8 mouse cellular contexts compared by ENCODE assay signal in genomic region chr8:122720070-122720729, GRCm38 (mm10). TPM values are rescaled to one million over a fixed set of nuclear protein-coding genes. Genes with fewer than 3 reads are reported as not detected.
DNase-seq lines count a peak whose midpoint lies in the region; ATAC-seq and TF ChIP-seq lines count a peak whose summit lies in the region.

No protein-coding gene starts in this region.

- H3K36me3 ChIP-seq in heart, embryonic 13.5 days: no peaks in the 10 kb centered on the region
- no peaks in the 10 kb centered on the region for H3K36me3 ChIP-seq in limb, embryonic 14.5 days (ENCODE audit: control insufficient read depth, insufficient read depth, low read length)
- no peaks in the 10 kb centered on the region for H3K36me3 ChIP-seq in midbrain, embryonic 12.5 days

- TF ChIP-seq POLR2A in limb, embryonic 14.5 days (IDR thresholded peaks at IDR 0.05; ENCODE audit: borderline replicate concordance, extremely low read depth, insufficient read depth, insufficient read length): no peak

- H3K9me3 ChIP-seq in heart, embryonic 13.5 days: no peaks in the 10 kb centered on the region
- H3K9me3 ChIP-seq in limb, embryonic 14.5 days (ENCODE audit: control insufficient read depth, low read length): no peaks in the 10 kb centered on the region
- no peaks in the 10 kb centered on the region for H3K9me3 ChIP-seq in midbrain, embryonic 12.5 days

- peaks cover 85% of the 10 kb centered on the region for H3K27me3 ChIP-seq in heart, embryonic 13.5 days (replicated peaks)
- peaks cover 4% of the 10 kb centered on the region; the same call in 1 of the 2 replicates for H3K27me3 ChIP-seq in limb, embryonic 14.5 days (ENCODE audit: control insufficient read depth, insufficient read depth, low read length)
- H3K27me3 ChIP-seq in midbrain, embryonic 12.5 days: peaks cover 19% of the 10 kb centered on the region

- H3K27ac ChIP-seq in heart, embryonic 13.5 days (replicated peaks): peak overlapping the region; percentile 79
- no peak overlapping the region for H3K27ac ChIP-seq in limb, embryonic 14.5 days (replicated peaks; ENCODE audit: low read depth, low read length)
- peak overlapping the region; percentile 85 for H3K27ac ChIP-seq in midbrain, embryonic 12.5 days (replicated peaks)

- peak; percentile 63 to 68 for DNase-seq in heart, adult 18-20 months
- no peak for DNase-seq in heart, adult 8-10 months (ENCODE audit: low spot score)
- peak; percentile 60 for DNase-seq in brain, adult 2 months (ENCODE audit: low read depth, low spot score)
- no peak for DNase-seq in limb, embryonic 14.5 days (ENCODE audit: low spot score)
- DNase-seq in thymus, postnatal 36 days: peak; percentile 58 to 66
- DNase-seq in layer of hippocampus, postnatal 36 days: no peak

- 2% methylated on average over 25 of the region's 25 CpGs for WGBS in heart, embryonic 13.5 days
- WGBS in limb, embryonic 14.5 days: 17% methylated on average over 25 of the region's 25 CpGs
- 13% methylated on average over 25 of the region's 25 CpGs for WGBS in midbrain, embryonic 12.5 days

- H3K4me2 ChIP-seq in heart, embryonic 13.5 days: peak overlapping the region; percentile 63
- 0 out of 2 replicates have a peak overlapping the region, but pooled peaks have one; percentile 24 for H3K4me2 ChIP-seq in limb, embryonic 14.5 days (replicated peaks; ENCODE audit: low read depth, low read length, severe bottlenecking)
- peak overlapping the region; percentile 42 for H3K4me2 ChIP-seq in midbrain, embryonic 12.5 days (replicated peaks)

- peaks cover 48% of the 10 kb centered on the region for H3K4me1 ChIP-seq in heart, embryonic 13.5 days
- H3K4me1 ChIP-seq in limb, embryonic 14.5 days (ENCODE audit: control insufficient read depth, insufficient read depth, low read length): no peaks in the 10 kb centered on the region
- peaks cover 20% of the 10 kb centered on the region for H3K4me1 ChIP-seq in midbrain, embryonic 12.5 days

- peak overlapping the region; percentile 39; the same call in 1 of the 2 replicates for H3K9ac ChIP-seq in heart, embryonic 13.5 days
- H3K9ac ChIP-seq in limb, embryonic 14.5 days (ENCODE audit: low read depth, low read length, severe bottlenecking): no peak overlapping the region
- H3K9ac ChIP-seq in midbrain, embryonic 12.5 days (replicated peaks): no peak overlapping the region; the same call in 1 of the 2 replicates

- peak; percentile 68 for ATAC-seq in heart, embryonic 13.5 days (ENCODE audit: extremely low read depth, insufficient number of reproducible peaks, low FRiP score, low TSS enrichment)
- ATAC-seq in limb, embryonic 14.5 days (ENCODE audit: low FRiP score, low read depth): no peak
- peak; percentile 75 for ATAC-seq in midbrain, embryonic 12.5 days (ENCODE audit: low FRiP score, low read depth)

- H3K4me3 ChIP-seq in heart, embryonic 13.5 days: peak overlapping the region; percentile 22
- no peak overlapping the region for H3K4me3 ChIP-seq in limb, embryonic 14.5 days (replicated peaks; ENCODE audit: low read length)
- peak overlapping the region; percentile 21 for H3K4me3 ChIP-seq in midbrain, embryonic 12.5 days

RNA-seq across cellular contexts. Expression of gene Cbfa2t3, which starts 21.3 kb away (rescaled TPM):
- 10 to 100 TPM; 18.7 to 20.4 TPM for total RNA-seq in heart, adult 18-20 months (2021)
- 10 to 100 TPM; 15.1 to 22.1 (median 18.2) TPM for total RNA-seq in heart, adult 8-10 months (2022)
- 4.2 and 4.8 TPM in 2 replicates for polyA plus RNA-seq in heart, embryonic 13.5 days (2015; fragmentation: Nextera tagmentation; extraction: Ambion mirVana)
- 6.1 and 7.2 TPM in 2 replicates for polyA plus RNA-seq in limb, embryonic 14.5 days (2012; rRNA removed)
- 6.0 and 6.1 TPM in 2 replicates for polyA plus RNA-seq in limb, embryonic 14.5 days (2014; fragmentation: Nextera tagmentation; extraction: Ambion mirVana)
- polyA plus RNA-seq in midbrain, embryonic 12.5 days (2016; fragmentation: Nextera tagmentation; extraction: Ambion mirVana): 12.9 and 14.5 TPM in 2 replicates
- total RNA-seq in layer of hippocampus, postnatal 36 days (2021): 10 to 100 TPM; 47.2 to 50.2 TPM

RNA-seq across cellular contexts. Expression of gene Acsf3, which starts 55.1 kb away (rescaled TPM):
- 10 to 100 TPM; 32.3 to 35.1 TPM for total RNA-seq in heart, adult 18-20 months (2021)
- total RNA-seq in heart, adult 8-10 months (2022): 10 to 100 TPM; 35.2 to 36.2 (median 35.3) TPM
- polyA plus RNA-seq in heart, embryonic 13.5 days (2015; fragmentation: Nextera tagmentation; extraction: Ambion mirVana): 14.3 and 15.4 TPM in 2 replicates
- polyA plus RNA-seq in limb, embryonic 14.5 days (2012; rRNA removed): 19.1 and 20.3 TPM in 2 replicates
- polyA plus RNA-seq in limb, embryonic 14.5 days (2014; fragmentation: Nextera tagmentation; extraction: Ambion mirVana): 15.4 and 19.4 TPM in 2 replicates
- polyA plus RNA-seq in midbrain, embryonic 12.5 days (2016; fragmentation: Nextera tagmentation; extraction: Ambion mirVana): 16.9 and 17.3 TPM in 2 replicates
- total RNA-seq in layer of hippocampus, postnatal 36 days (2021): 10 to 100 TPM; 16.2 to 21.9 TPM

Comparison
In these comparisons a context has a peak if more than half of its experiments do, and no peak if none do; other contexts are left out.
1. DNase-seq: peak in heart, adult 18-20 months (2 of 2), brain, adult 2 months (single experiment) and thymus, postnatal 36 days (2 of 2); none in heart, adult 8-10 months (single experiment), limb, embryonic 14.5 days (single experiment) and layer of hippocampus, postnatal 36 days (0 of 2).
2. Peak in every context shown above with its lines, with median percentiles within 50 percentile points of each other: H3K4me2 ChIP-seq.